Mouse (Mus musculus): ENCODE measurements at regions not wholly inside any gene's neighbourhood (a gene's known extent, or its start where the extent isn't known, plus 50 kb on each side); places are given as distances from the start of the nearest gene placed in this dataset.

GRCm38 (mm10) chr1:169139507-169139906 is 391.8 kb downstream of the Nuf2 start:
- peak; percentile 92 for DNase-seq

GRCm38 (mm10) chr1:169139184-169139486 is 392.1 kb downstream of the Nuf2 start:
- H3K36me3 ChIP-seq (ENCODE audit: control insufficient read depth, insufficient read depth, low read length): no peaks in the 10 kb centered on the region
- no peaks in the 10 kb centered on the region for H3K4me1 ChIP-seq (ENCODE audit: control insufficient read depth, insufficient read depth, low read length)
- WGBS: 25% methylated on average over 2 of the region's 2 CpGs
- no peak for DNase-seq
- no peaks in the 10 kb centered on the region for H3K27me3 ChIP-seq (replicated peaks; ENCODE audit: control insufficient read depth, insufficient read depth, low read length)
- peak overlapping the region; percentile 68; the same call in 1 of the 2 replicates for H3K27ac ChIP-seq (ENCODE audit: insufficient read depth, low read depth, low read length)
- TF ChIP-seq POLR2A (IDR thresholded peaks at IDR 0.05; ENCODE audit: low read depth, low read length) (no peak), CTCF (conservative IDR thresholded peaks at IDR 0.05; ENCODE audit: insufficient read depth, insufficient read length, low read depth, low read length) (no peak)
- H3K4me3 ChIP-seq (ENCODE audit: insufficient read depth, low read depth, low read length): no peak overlapping the region

More at GRCm38 (mm10) chr1:169139507-169139906, 391.8 kb downstream of the Nuf2 start:
- no peaks in the 10 kb centered on the region for H3K4me1 ChIP-seq (ENCODE audit: control insufficient read depth, insufficient read depth, low read length)
- no peaks in the 10 kb centered on the region for H3K27me3 ChIP-seq (replicated peaks; ENCODE audit: control insufficient read depth, insufficient read depth, low read length)
- no peak for TF ChIP-seq POLR2A (IDR thresholded peaks at IDR 0.05; ENCODE audit: low read depth, low read length)
- TF ChIP-seq CTCF (conservative IDR thresholded peaks at IDR 0.05; ENCODE audit: insufficient read depth, insufficient read length, low read depth, low read length): no peak
- H3K4me3 ChIP-seq (ENCODE audit: insufficient read depth, low read depth, low read length): no peak overlapping the region
- H3K27ac ChIP-seq (ENCODE audit: insufficient read depth, low read depth, low read length): peak overlapping the region; percentile 12; the same call in 1 of the 2 replicates
- no peaks in the 10 kb centered on the region for H3K36me3 ChIP-seq (ENCODE audit: control insufficient read depth, insufficient read depth, low read length)
- 19% methylated on average over 5 of the region's 5 CpGs for WGBS

GRCm38 (mm10) chr1:169138404-169139183 is 392.7 kb downstream of the Nuf2 start:
- TF ChIP-seq CTCF (conservative IDR thresholded peaks at IDR 0.05; ENCODE audit: insufficient read depth, insufficient read length, low read depth, low read length): no peak
- TF ChIP-seq POLR2A (IDR thresholded peaks at IDR 0.05; ENCODE audit: low read depth, low read length): no peak
- no peaks in the 10 kb centered on the region for H3K27me3 ChIP-seq (replicated peaks; ENCODE audit: control insufficient read depth, insufficient read depth, low read length)
- no peaks in the 10 kb centered on the region for H3K36me3 ChIP-seq (ENCODE audit: control insufficient read depth, insufficient read depth, low read length)
- no peaks in the 10 kb centered on the region for H3K4me1 ChIP-seq (ENCODE audit: control insufficient read depth, insufficient read depth, low read length)
- DNase-seq: peak; percentile 80
- 45% methylated on average over 6 of the region's 6 CpGs for WGBS
- H3K4me3 ChIP-seq (ENCODE audit: insufficient read depth, low read depth, low read length): no peak overlapping the region
- peak overlapping the region; percentile 68 for H3K27ac ChIP-seq (ENCODE audit: insufficient read depth, low read depth, low read length)

GRCm38 (mm10) chr1:169135542-169135941 is 395.7 kb downstream of the Nuf2 start:
- DNase-seq: no peak
- no peak overlapping the region for H3K4me3 ChIP-seq (ENCODE audit: insufficient read depth, low read depth, low read length)
- H3K27me3 ChIP-seq (replicated peaks; ENCODE audit: control insufficient read depth, insufficient read depth, low read length): no peaks in the 10 kb centered on the region
- H3K4me1 ChIP-seq (ENCODE audit: control insufficient read depth, insufficient read depth, low read length): no peaks in the 10 kb centered on the region
- TF ChIP-seq POLR2A (IDR thresholded peaks at IDR 0.05; ENCODE audit: low read depth, low read length) (no peak), CTCF (conservative IDR thresholded peaks at IDR 0.05; ENCODE audit: insufficient read depth, insufficient read length, low read depth, low read length) (no peak)
- H3K36me3 ChIP-seq (ENCODE audit: control insufficient read depth, insufficient read depth, low read length): no peaks in the 10 kb centered on the region
- no peak overlapping the region for H3K27ac ChIP-seq (ENCODE audit: insufficient read depth, low read depth, low read length)

GRCm38 (mm10) chr1:169103669-169104068 is 427.6 kb downstream of the Nuf2 start:
- Histone ChIP-seq H3K36me3 (ENCODE audit: control insufficient read depth, insufficient read depth, low read length) (no peaks in the 10 kb centered on the region), H3K27ac (ENCODE audit: insufficient read depth, low read depth, low read length) (no peak overlapping the region), H3K4me3 (ENCODE audit: insufficient read depth, low read depth, low read length) (no peak overlapping the region), H3K27me3 (replicated peaks; ENCODE audit: control insufficient read depth, insufficient read depth, low read length) (no peaks in the 10 kb centered on the region), H3K4me1 (ENCODE audit: control insufficient read depth, insufficient read depth, low read length) (no peaks in the 10 kb centered on the region)
- DNase-seq: no peak
- no peak for TF ChIP-seq POLR2A (IDR thresholded peaks at IDR 0.05; ENCODE audit: low read depth, low read length)
- 52% methylated on average over 4 of the region's 4 CpGs for WGBS

- Histone ChIP-seq H3K4me1 (ENCODE audit: control insufficient read depth, insufficient read depth, low read length) (no peaks in the 10 kb centered on the region), H3K36me3 (ENCODE audit: control insufficient read depth, insufficient read depth, low read length) (no peaks in the 10 kb centered on the region), H3K4me3 (ENCODE audit: insufficient read depth, low read depth, low read length) (no peak overlapping the region), H3K27ac (ENCODE audit: insufficient read depth, low read depth, low read length) (no peak overlapping the region), H3K27me3 (replicated peaks; ENCODE audit: control insufficient read depth, insufficient read depth, low read length) (no peaks in the 10 kb centered on the region)
- TF ChIP-seq CTCF (conservative IDR thresholded peaks at IDR 0.05; ENCODE audit: insufficient read depth, insufficient read length, low read depth, low read length) (no peak), POLR2A (IDR thresholded peaks at IDR 0.05; ENCODE audit: low read depth, low read length) (no peak)
- 52% methylated on average over 2 of the region's 2 CpGs for WGBS
- DNase-seq: peak; percentile 14
These were observed 428.2 kb downstream of the Nuf2 start for GRCm38 (mm10) chr1:169103113-169103512.

- 66% methylated on average over 5 of the region's 5 CpGs for WGBS
- TF ChIP-seq POLR2A (IDR thresholded peaks at IDR 0.05; ENCODE audit: low read depth, low read length): no peak
- TF ChIP-seq CTCF (conservative IDR thresholded peaks at IDR 0.05; ENCODE audit: insufficient read depth, insufficient read length, low read depth, low read length): no peak
- Histone ChIP-seq H3K27ac (ENCODE audit: insufficient read depth, low read depth, low read length) (no peak overlapping the region), H3K4me1 (ENCODE audit: control insufficient read depth, insufficient read depth, low read length) (no peaks in the 10 kb centered on the region), H3K4me3 (ENCODE audit: insufficient read depth, low read depth, low read length) (no peak overlapping the region), H3K27me3 (replicated peaks; ENCODE audit: control insufficient read depth, insufficient read depth, low read length) (no peaks in the 10 kb centered on the region; the same call in 1 of the 2 replicates), H3K36me3 (ENCODE audit: control insufficient read depth, insufficient read depth, low read length) (no peaks in the 10 kb centered on the region)
- peak; percentile 61 for DNase-seq
These were observed 432.0 kb downstream of the Nuf2 start for GRCm38 (mm10) chr1:169099221-169099620.

Measured in kidney, adult 2 months (tissue).